Mouse (Mus musculus) heart, postnatal 0 days (tissue): ENCODE data around the gene St3gal4. TPM values are rescaled to one million over a fixed set of nuclear protein-coding genes. Genes with fewer than 3 reads are reported as not detected.

Source experiments
- ATAC-seq: fragments of 200-750 bp; cut with Nextera tagmentation; 2 replicates; pipeline ENCODE4 v1.8.0; 2017; ENCODE audit warnings: low read depth, moderate number of reproducible peaks, moderate library complexity; ENCODE audit not compliant: insufficient read depth
- DNase-seq: peaks from one replicate; pipeline ENCODE4 v3.0.0-alpha.2; 2016; ENCODE audit warnings: low spot score
- H3K27ac ChIP-seq: fragments of 300-500 bp; sonication (generic); 2 replicates; pipeline ENCODE4 v1.5.1; 2014; ENCODE audit warnings: low read depth, mild to moderate bottlenecking
- H3K27me3 ChIP-seq: fragments of 300-500 bp; sonication (generic); 2 replicates; pipeline ENCODE4 v1.6.1; 2014; ENCODE audit warnings: low read length, mixed read lengths; ENCODE audit not compliant: control insufficient read depth, insufficient read depth
- H3K36me3 ChIP-seq: fragments of 300-500 bp; sonication (generic); replicated peaks from 2 replicates; pipeline ENCODE4 v1.6.1; 2014; ENCODE audit warnings: low read length, mixed read lengths; ENCODE audit not compliant: control insufficient read depth, insufficient read depth
- H3K4me1 ChIP-seq: fragments of 300-500 bp; sonication (generic); 2 replicates; pipeline ENCODE4 v1.6.1; 2014; ENCODE audit warnings: antibody characterized with exemption; ENCODE audit not compliant: control insufficient read depth, insufficient read depth
- H3K4me2 ChIP-seq: fragments of 300-500 bp; sonication (generic); 2 replicates; pipeline ENCODE4 v1.6.1; 2014; ENCODE audit warnings: low read depth, mild to moderate bottlenecking, low read length, moderate library complexity
- H3K4me3 ChIP-seq: fragments of 300-500 bp; sonication (generic); 2 replicates; pipeline ENCODE4 v1.5.1; 2014; ENCODE audit warnings: low read depth, low read length
- H3K9ac ChIP-seq: fragments of 300-500 bp; sonication (generic); replicated peaks from 2 replicates; pipeline ENCODE4 v1.6.1; 2014; ENCODE audit warnings: low read depth, low read length, mixed read lengths
- H3K9me3 ChIP-seq: fragments of 300-500 bp; sonication (generic); replicated peaks from 2 replicates; pipeline ENCODE4 v1.6.1; 2016; ENCODE audit warnings: low read length; ENCODE audit not compliant: control insufficient read depth
- CTCF ChIP-seq: IDR thresholded peaks from 2 replicates; pipeline ENCODE4 v1.5.1; 2016; ENCODE audit warnings: antibody characterized with exemption, control low read depth, low read depth
- EP300 ChIP-seq: IDR thresholded peaks from 2 replicates; pipeline ENCODE4 v1.6.1; 2016; ENCODE audit warnings: antibody characterized with exemption, low read depth
- WGBS: fragments of 180-500 bp; shearing (Covaris S2); extraction: QIAGEN DNeasy Blood & Tissue Kit; methylation state at CpG from one replicate; pipeline ENCODE4 v1.1.7; 2014; 5-methylcytosine and 5-hydroxymethylcytosine counted together
- polyA plus RNA-seq: library from polyadenylated mRNA; unstranded; fragments of >200 nt; fragmentation: Nextera tagmentation; extraction: Ambion mirVana; gene quantifications from 2 replicates; pipeline ENCODE4 v1.2.1, GENCODE M21; 2015
- total RNA-seq: library from RNA; depleted of rRNA; stranded (reverse); fragments of >200 nt; gene quantifications from 2 replicates; pipeline ENCODE4 v1.2.3, GENCODE M21; 2014; ENCODE audit warnings: low replicate concordance

St3gal4 gene
- total and polyA plus RNA-seq, 2 experiments from 2014 or later, result 25.2 to 37.6 TPM

DNA sequence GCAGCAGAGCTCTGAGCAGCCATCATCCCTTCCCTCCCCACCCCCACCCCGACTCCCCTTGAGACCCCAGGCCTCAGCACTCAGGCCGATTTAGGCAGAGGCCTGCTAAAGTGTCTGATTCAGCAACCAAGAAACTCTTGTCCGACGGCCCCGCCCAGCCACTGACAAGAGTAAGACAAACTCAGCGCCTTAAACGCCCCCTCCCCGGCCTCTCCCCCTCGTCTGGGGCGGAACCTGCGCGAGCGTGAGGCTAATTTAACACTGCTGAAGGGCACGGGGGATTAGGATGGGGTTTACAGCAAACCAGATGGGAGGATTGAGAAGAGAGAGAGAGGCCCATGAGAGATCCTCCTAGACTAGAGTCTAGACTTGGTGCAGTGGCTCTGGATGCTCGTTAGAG is 74.6 kb downstream of the St3gal4 start:
- Histone ChIP-seq H3K4me1 (peaks cover 61% of the 10 kb centered on the region), H3K36me3 (peaks cover 15% of the 10 kb centered on the region), H3K4me2 (no peak overlapping the region), H3K4me3 (no peak overlapping the region), H3K27me3 (no peaks in the 10 kb centered on the region), H3K27ac (peak overlapping the region; percentile 40), H3K9ac (no peak overlapping the region), H3K9me3 (no peaks in the 10 kb centered on the region)
- ATAC-seq, result no peak
- no peak for TF ChIP-seq EP300
- no peak for TF ChIP-seq CTCF
- no peak for DNase-seq
- 47% methylated on average over 15 of the region's 15 CpGs for WGBS

DNA sequence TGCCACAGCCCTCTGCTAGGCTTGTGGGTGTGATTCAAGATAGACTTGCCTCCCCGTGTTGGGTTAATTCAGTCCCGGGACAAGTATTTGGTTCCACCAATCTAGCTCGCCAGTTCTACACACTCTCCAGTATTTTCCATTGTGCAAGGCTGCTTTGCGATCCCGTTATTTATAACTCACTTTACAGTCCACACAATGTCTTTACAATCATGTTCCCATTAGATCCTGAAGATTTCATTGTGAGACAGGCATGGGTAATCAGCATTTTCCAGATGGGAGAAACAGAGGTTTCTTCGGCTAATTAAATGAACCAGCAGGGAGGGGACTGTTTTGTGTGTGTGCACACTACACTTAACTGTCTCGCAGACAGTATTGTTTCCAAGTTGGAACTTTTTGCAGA is 75.4 kb downstream of the St3gal4 start:
- Histone ChIP-seq H3K27ac (peak overlapping the region; percentile 40), H3K4me1 (peaks cover 62% of the 10 kb centered on the region), H3K9ac (no peak overlapping the region), H3K36me3 (peaks cover 10% of the 10 kb centered on the region), H3K4me2 (no peak overlapping the region), H3K27me3 (no peaks in the 10 kb centered on the region), H3K4me3 (no peak overlapping the region), H3K9me3 (no peaks in the 10 kb centered on the region)
- DNase-seq (peak; percentile 46), ATAC-seq (no peak)
- WGBS, result 36% methylated on average over 7 of the region's 7 CpGs
- TF ChIP-seq CTCF (no peak), EP300 (no peak)

DNA sequence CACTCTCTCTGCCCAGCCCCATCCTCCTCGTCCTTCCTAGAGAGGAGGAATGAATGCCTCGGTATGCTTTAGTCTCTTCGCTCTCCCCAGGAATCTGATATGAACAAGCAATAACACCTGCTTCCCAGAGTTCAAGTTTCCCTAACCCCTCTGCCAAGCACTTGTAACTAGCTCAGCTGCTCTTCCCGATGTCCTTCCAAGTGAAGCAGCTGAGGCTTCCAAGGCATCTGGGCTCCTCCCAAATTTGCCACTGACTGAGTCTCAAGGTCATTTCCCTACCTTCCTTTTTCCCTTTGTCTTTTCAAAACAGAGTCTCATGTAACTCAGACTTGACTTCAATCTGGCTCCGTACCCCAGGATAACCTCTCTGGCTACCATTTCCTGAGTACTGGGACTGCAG is 77.6 kb downstream of the St3gal4 start:
- DNase-seq, result no peak
- Histone ChIP-seq H3K4me3 (no peak overlapping the region), H3K9ac (no peak overlapping the region), H3K27ac (no peak overlapping the region), H3K27me3 (no peaks in the 10 kb centered on the region), H3K4me1 (peaks cover 70% of the 10 kb centered on the region), H3K9me3 (no peaks in the 10 kb centered on the region), H3K4me2 (no peak overlapping the region), H3K36me3 (no peaks in the 10 kb centered on the region)
- TF ChIP-seq EP300 (no peak), CTCF (no peak)
- no peak for ATAC-seq
- 52% methylated on average over 5 of the region's 5 CpGs for WGBS

DNA sequence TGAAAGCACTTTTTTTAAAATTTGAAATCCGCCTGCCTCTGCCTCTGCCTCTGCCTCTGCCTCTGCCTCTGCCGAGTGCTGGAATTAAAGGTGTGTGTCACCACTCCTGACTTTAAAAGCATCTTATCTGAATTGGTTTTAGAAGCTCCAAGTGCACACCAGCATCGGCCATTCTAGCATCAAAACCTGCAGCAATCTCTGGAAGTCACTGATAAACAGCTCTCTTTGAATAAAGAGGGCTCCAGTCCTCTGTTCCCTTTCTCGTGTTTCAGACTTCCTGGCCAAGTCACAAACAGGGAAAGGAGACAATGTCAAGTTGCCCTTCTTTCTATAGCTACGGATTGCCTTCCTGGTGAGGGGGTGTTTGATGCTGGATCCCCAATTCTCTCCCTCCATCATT is 79.2 kb downstream of the St3gal4 start:
- no peaks in the 10 kb centered on the region for H3K9me3 ChIP-seq
- WGBS, result 26% methylated on average over 5 of the region's 5 CpGs
- H3K9ac ChIP-seq, result no peak overlapping the region
- TF ChIP-seq CTCF (no peak), EP300 (no peak)
- peaks cover 58% of the 10 kb centered on the region for H3K4me1 ChIP-seq
- H3K36me3 ChIP-seq, result no peaks in the 10 kb centered on the region
- no peak overlapping the region for H3K4me2 ChIP-seq
- DNase-seq (no peak), ATAC-seq (no peak)
- H3K27ac ChIP-seq, result peak overlapping the region; percentile 83
- no peak overlapping the region for H3K4me3 ChIP-seq
- H3K27me3 ChIP-seq, result no peaks in the 10 kb centered on the region

DNA sequence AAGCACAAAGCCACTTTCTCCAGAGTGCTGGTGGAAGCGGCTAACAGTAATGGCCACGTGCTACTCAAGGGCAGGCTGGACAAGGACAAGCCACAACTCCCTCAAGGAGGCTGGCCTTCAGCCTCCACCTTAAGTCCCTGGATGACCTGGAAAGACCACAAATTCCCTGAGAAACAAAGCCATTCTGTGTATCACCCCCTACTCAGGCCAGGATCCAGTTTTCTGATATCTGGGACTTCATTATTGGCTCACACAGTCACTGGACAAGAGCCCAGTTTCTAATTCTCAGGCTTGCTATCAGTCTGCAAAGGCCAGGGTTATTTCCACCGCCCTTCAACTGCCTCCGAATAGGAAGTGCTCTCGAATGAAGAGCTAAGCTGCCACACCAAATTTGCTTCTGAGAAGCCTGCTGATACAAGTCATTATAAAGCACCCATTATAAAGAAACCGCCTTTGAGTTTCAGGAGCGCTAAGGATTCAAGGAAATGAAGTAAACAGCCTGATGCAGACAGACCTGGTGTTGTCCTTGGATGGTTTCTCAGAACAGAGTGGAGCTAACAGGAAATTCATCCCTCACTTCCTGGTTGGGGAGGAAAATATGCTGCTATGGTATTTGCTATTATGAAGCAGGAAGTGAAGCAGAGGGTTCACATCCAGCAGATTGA is 80.0 kb downstream of the St3gal4 start:
- peak; percentile 90 for DNase-seq
- peaks cover 54% of the 10 kb centered on the region for H3K4me1 ChIP-seq
- ATAC-seq, result peak; percentile 84
- peak overlapping the region; percentile 83 for H3K27ac ChIP-seq
- H3K9ac ChIP-seq, result no peak overlapping the region
- no peak overlapping the region for H3K4me3 ChIP-seq
- no peaks in the 10 kb centered on the region for H3K36me3 ChIP-seq
- WGBS, result 11% methylated on average over 7 of the region's 7 CpGs
- no peak for TF ChIP-seq CTCF
- TF ChIP-seq EP300, result peak; percentile 95; the same call in 1 of the 2 replicates
- H3K27me3 ChIP-seq, result no peaks in the 10 kb centered on the region
- H3K4me2 ChIP-seq, result no peak overlapping the region
- no peaks in the 10 kb centered on the region for H3K9me3 ChIP-seq

DNA sequence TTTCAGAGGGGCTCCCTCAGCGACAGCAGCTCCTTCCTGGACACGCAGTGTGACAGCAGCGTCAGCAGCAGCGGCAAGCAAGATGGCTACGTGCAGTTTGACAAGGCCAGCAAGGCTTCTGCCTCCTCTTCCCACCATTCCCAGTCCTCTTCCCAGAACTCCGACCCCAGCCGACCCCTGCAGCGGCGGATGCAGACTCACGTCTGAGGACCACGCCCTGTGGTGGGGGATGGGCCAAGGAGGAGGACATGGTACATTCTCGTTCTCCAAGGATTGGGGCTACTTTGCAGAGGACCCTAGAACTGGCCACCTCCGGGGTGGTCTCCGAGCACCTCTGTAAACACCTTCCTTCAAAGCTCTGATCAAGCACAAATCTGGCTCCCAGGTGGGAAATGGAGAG is 84.0 kb downstream of the St3gal4 start:
- no peak for DNase-seq
- Histone ChIP-seq H3K9me3 (no peaks in the 10 kb centered on the region), H3K4me2 (no peak overlapping the region), H3K4me3 (no peak overlapping the region), H3K27ac (no peak overlapping the region), H3K4me1 (peaks cover 29% of the 10 kb centered on the region), H3K9ac (no peak overlapping the region), H3K36me3 (no peaks in the 10 kb centered on the region), H3K27me3 (no peaks in the 10 kb centered on the region)
- TF ChIP-seq EP300 (no peak), CTCF (no peak)
- WGBS, result 40% methylated on average over 14 of the region's 14 CpGs
- ATAC-seq, result no peak
